Comparison of ENCODE assay signal across 8 mouse cellular contexts in the genomic region with DNA sequence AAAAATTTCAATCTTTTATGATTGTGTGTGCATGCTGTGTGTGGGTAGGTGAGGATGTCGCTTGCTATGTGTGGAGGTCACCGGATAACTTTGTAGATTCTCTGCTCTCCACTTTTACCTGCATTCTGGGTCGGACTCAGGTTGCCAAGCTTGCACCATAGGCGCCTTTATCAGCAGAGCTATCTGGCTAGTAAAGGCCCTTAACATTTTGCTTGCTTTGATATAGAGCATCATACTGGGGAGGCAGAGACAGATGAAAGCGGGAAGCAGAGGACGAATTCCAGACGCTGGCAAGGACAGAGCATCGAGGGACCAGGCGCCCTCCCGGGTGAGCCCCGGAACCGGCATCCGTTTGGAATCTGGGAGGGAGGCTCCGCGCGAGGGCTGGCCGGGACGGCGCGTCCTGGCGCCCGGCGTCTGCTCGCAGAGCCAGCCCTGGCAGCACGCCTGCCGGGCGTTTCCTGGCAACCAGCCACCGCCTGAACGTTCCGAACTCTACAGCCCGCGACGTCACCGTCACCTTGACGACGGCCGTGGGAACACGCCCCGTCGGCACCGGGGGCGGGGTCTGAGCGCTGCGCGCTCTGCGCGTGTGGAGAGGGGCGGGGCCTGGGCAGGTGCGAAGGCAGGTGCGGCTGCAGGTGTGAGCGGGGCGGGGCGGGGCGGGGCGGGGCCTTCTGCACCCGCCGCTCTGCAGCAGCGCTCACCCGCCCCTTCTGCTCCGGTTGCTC. TPM values are rescaled to one million over a fixed set of nuclear protein-coding genes. Genes with fewer than 3 reads are reported as not detected.
DNase-seq lines count a peak whose midpoint lies in the region; ATAC-seq and TF ChIP-seq lines count a peak whose summit lies in the region.

No protein-coding gene starts in this region.

- H3K4me1 ChIP-seq in embryonic facial prominence, embryonic 13.5 days: peaks cover 12% of the 10 kb centered on the region
- H3K4me1 ChIP-seq in heart, adult 2 months (ENCODE audit: control insufficient read depth, insufficient read depth, low read length): peaks cover 2% of the 10 kb centered on the region
- peaks cover 4% of the 10 kb centered on the region; the same call in 1 of the 2 replicates for H3K4me1 ChIP-seq in kidney, adult 2 months (ENCODE audit: control insufficient read depth, insufficient read depth, low read length)
- H3K4me1 ChIP-seq in limb, embryonic 11.5 days (ENCODE audit: control insufficient read depth, insufficient read depth, low read length): no peaks in the 10 kb centered on the region
- H3K4me1 ChIP-seq in midbrain, embryonic 14.5 days (ENCODE audit: control insufficient read depth, insufficient read depth, low read length): 0 out of 2 replicates have a peak, but pooled peaks cover 2% of the 10 kb centered on the region

- H3K9ac ChIP-seq in embryonic facial prominence, embryonic 13.5 days: peak overlapping the region; percentile 60
- H3K9ac ChIP-seq in heart, adult 2 months (ENCODE audit: low read depth, low read length): 0 out of 2 replicates have a peak overlapping the region, but pooled peaks have one; percentile 39
- H3K9ac ChIP-seq in limb, embryonic 11.5 days (ENCODE audit: low read length): 0 out of 2 replicates have a peak overlapping the region, but pooled peaks have one; percentile 35
- H3K9ac ChIP-seq in midbrain, embryonic 14.5 days (replicated peaks; ENCODE audit: low read length): peak overlapping the region; percentile 53

- DNase-seq in 3T3-L1 (ENCODE audit: low read depth, low spot score): peak; percentile 85
- peak; percentile 95 to 99 for DNase-seq in adrenal gland, postnatal 4 days (ENCODE audit: low spot score in 2 of 2)
- peak; percentile 98 to 100 for DNase-seq in heart, adult 2 months
- peak; percentile 99 for DNase-seq in kidney, adult 2 months
- peak; percentile 94 for DNase-seq in limb, embryonic 11.5 days (ENCODE audit: low spot score)
- peak; percentile 99 for DNase-seq in midbrain, embryonic 14.5 days
- peak; percentile 86 for DNase-seq in spleen, adult 12 weeks (ENCODE audit: low spot score)

- peak; percentile 94 for TF ChIP-seq EP300 in heart, adult 2 months (IDR thresholded peaks at IDR 0.05; ENCODE audit: insufficient read depth, low read depth, low read length)

- H3K9me3 ChIP-seq in embryonic facial prominence, embryonic 13.5 days: no peaks in the 10 kb centered on the region
- no peaks in the 10 kb centered on the region for H3K9me3 ChIP-seq in limb, embryonic 11.5 days (ENCODE audit: control insufficient read depth, low read length)
- H3K9me3 ChIP-seq in midbrain, embryonic 14.5 days (ENCODE audit: control insufficient read depth, low read length): no peaks in the 10 kb centered on the region

- H3K27ac ChIP-seq in embryonic facial prominence, embryonic 13.5 days: peak overlapping the region; percentile 80
- peak overlapping the region; percentile 82 for H3K27ac ChIP-seq in heart, adult 2 months
- H3K27ac ChIP-seq in kidney, adult 2 months (ENCODE audit: insufficient read depth, low read depth, low read length): peak overlapping the region; percentile 79
- no peak overlapping the region for H3K27ac ChIP-seq in limb, embryonic 11.5 days (replicated peaks; ENCODE audit: low read depth, low read length)
- peak overlapping the region; percentile 86 for H3K27ac ChIP-seq in midbrain, embryonic 14.5 days (replicated peaks; ENCODE audit: low read depth, low read length)

- no peak for TF ChIP-seq CTCF in heart, adult 2 months (IDR thresholded peaks at IDR 0.05)
- TF ChIP-seq CTCF in kidney, adult 2 months (conservative IDR thresholded peaks at IDR 0.05; ENCODE audit: insufficient read depth, insufficient read length, low read depth, low read length): no peak

- WGBS in embryonic facial prominence, embryonic 13.5 days: 2% methylated on average over 53 of the region's 60 CpGs
- WGBS in heart, adult 2 months: 2% methylated on average over 60 of the region's 60 CpGs
- 3% methylated on average over 59 of the region's 60 CpGs for WGBS in kidney, adult 2 months
- 2% methylated on average over 59 of the region's 60 CpGs for WGBS in limb, embryonic 11.5 days
- WGBS in midbrain, embryonic 14.5 days: 2% methylated on average over 56 of the region's 60 CpGs

- peak; percentile 86 for ATAC-seq in embryonic facial prominence, embryonic 13.5 days (ENCODE audit: insufficient number of reproducible peaks, insufficient read depth, low FRiP score, low TSS enrichment, low read depth)
- peak; percentile 89 for ATAC-seq in limb, embryonic 11.5 days (ENCODE audit: insufficient number of reproducible peaks, low FRiP score, low TSS enrichment, low read depth)
- ATAC-seq in midbrain, embryonic 14.5 days (ENCODE audit: low FRiP score, low TSS enrichment): peak; percentile 95

- H3K79me2 ChIP-seq in heart, adult 2 months (replicated peaks; ENCODE audit: control insufficient read depth, insufficient read depth, low read length): no peaks in the 10 kb centered on the region

- intact Hi-C loops in heart, adult 2 months (cut with DNase I): loop anchor here (1.0 kb wide), 1 partner anchor 30 kb away; no protein-coding TSS in a partner anchor

- H3K4me3 ChIP-seq in embryonic facial prominence, embryonic 13.5 days: peak overlapping the region; percentile 44
- peak overlapping the region; percentile 54 for H3K4me3 ChIP-seq in heart, adult 2 months
- H3K4me3 ChIP-seq in kidney, adult 2 months (ENCODE audit: insufficient read depth, low read depth, low read length): peak overlapping the region; percentile 31
- H3K4me3 ChIP-seq in limb, embryonic 11.5 days (ENCODE audit: low read depth, low read length): peak overlapping the region; percentile 32
- peak overlapping the region; percentile 46 for H3K4me3 ChIP-seq in midbrain, embryonic 14.5 days (replicated peaks; ENCODE audit: low read depth, low read length)

- H3K4me2 ChIP-seq in embryonic facial prominence, embryonic 13.5 days: peak overlapping the region; percentile 81
- H3K4me2 ChIP-seq in limb, embryonic 11.5 days (ENCODE audit: low read depth, severe bottlenecking): peak overlapping the region; percentile 77
- peak overlapping the region; percentile 83 for H3K4me2 ChIP-seq in midbrain, embryonic 14.5 days (ENCODE audit: low read length)

- no peaks in the 10 kb centered on the region for H3K27me3 ChIP-seq in embryonic facial prominence, embryonic 13.5 days
- H3K27me3 ChIP-seq in heart, adult 2 months (ENCODE audit: control insufficient read depth, insufficient read depth, low read length): no peaks in the 10 kb centered on the region
- H3K27me3 ChIP-seq in kidney, adult 2 months (replicated peaks; ENCODE audit: control insufficient read depth, insufficient read depth, low read length): no peaks in the 10 kb centered on the region
- no peaks in the 10 kb centered on the region for H3K27me3 ChIP-seq in limb, embryonic 11.5 days (ENCODE audit: control insufficient read depth, insufficient read depth, low read length)
- H3K27me3 ChIP-seq in midbrain, embryonic 14.5 days (ENCODE audit: control insufficient read depth, insufficient read depth, low read length): no peaks in the 10 kb centered on the region

- TF ChIP-seq POLR2A in heart, adult 2 months (IDR thresholded peaks at IDR 0.05; ENCODE audit: insufficient read depth, low read depth, low read length): no peak
- no peak for TF ChIP-seq POLR2A in kidney, adult 2 months (IDR thresholded peaks at IDR 0.05; ENCODE audit: low read depth, low read length)

- H3K36me3 ChIP-seq in embryonic facial prominence, embryonic 13.5 days: no peaks in the 10 kb centered on the region
- peaks cover 4% of the 10 kb centered on the region; the same call in 1 of the 2 replicates for H3K36me3 ChIP-seq in heart, adult 2 months (ENCODE audit: control insufficient read depth, insufficient read depth, low read length)
- H3K36me3 ChIP-seq in kidney, adult 2 months (ENCODE audit: control insufficient read depth, insufficient read depth, low read length): no peaks in the 10 kb centered on the region
- H3K36me3 ChIP-seq in limb, embryonic 11.5 days (ENCODE audit: control insufficient read depth, insufficient read depth, low read length): no peaks in the 10 kb centered on the region
- H3K36me3 ChIP-seq in midbrain, embryonic 14.5 days (ENCODE audit: control insufficient read depth, insufficient read depth, low read length): no peaks in the 10 kb centered on the region

RNA-seq across cellular contexts. Expression of gene Xirp1, which starts 12.5 kb away (rescaled TPM):
- total RNA-seq in adrenal gland, postnatal 4 days (2021): 1 to 10 TPM; 2.2 to 5.6 TPM
- 0.14 and 0.22 TPM in 2 replicates for polyA plus RNA-seq in embryonic facial prominence, embryonic 13.5 days (2015; fragmentation: Nextera tagmentation; extraction: Ambion mirVana)
- 100 to 1,000 TPM; 118 to 133 TPM for total RNA-seq in heart, adult 2 months (2021)
- 55.5 and 72.8 TPM in 2 replicates for polyA plus RNA-seq in heart, adult 2 months (2012; rRNA removed)
- 0.18 and 0.94 TPM in 2 replicates for polyA plus RNA-seq in kidney, adult 2 months (2012; rRNA removed)
- not detected in 2 replicates for polyA plus RNA-seq in limb, embryonic 11.5 days (2014; fragmentation: Nextera tagmentation; extraction: Ambion mirVana)
- not detected in 2 replicates for polyA plus RNA-seq in midbrain, embryonic 14.5 days (2014; fragmentation: Nextera tagmentation; extraction: Ambion mirVana)

RNA-seq across cellular contexts. Expression of gene Csrnp1, which starts 26.5 kb away (rescaled TPM):
- total RNA-seq in adrenal gland, postnatal 4 days (2021): 10 to 100 TPM; 18.0 to 18.1 TPM
- polyA plus RNA-seq in embryonic facial prominence, embryonic 13.5 days (2015; fragmentation: Nextera tagmentation; extraction: Ambion mirVana): 3.3 and 4.5 TPM in 2 replicates
- 10 to 100 TPM; 21.1 to 21.6 TPM for total RNA-seq in heart, adult 2 months (2021)
- polyA plus RNA-seq in heart, adult 2 months (2012; rRNA removed): 23.6 and 28.7 TPM in 2 replicates
- polyA plus RNA-seq in kidney, adult 2 months (2012; rRNA removed): 14.8 and 24.2 TPM in 2 replicates
- 1.5 and 1.6 TPM in 2 replicates for polyA plus RNA-seq in limb, embryonic 11.5 days (2014; fragmentation: Nextera tagmentation; extraction: Ambion mirVana)
- polyA plus RNA-seq in midbrain, embryonic 14.5 days (2014; fragmentation: Nextera tagmentation; extraction: Ambion mirVana): 0.67 and 2.2 TPM in 2 replicates

RNA-seq across cellular contexts. Expression of gene Cx3cr1, which starts 58.7 kb away (rescaled TPM):
- 1 to 10 TPM; 7.2 TPM for total RNA-seq in adrenal gland, postnatal 4 days (2021)
- 8.9 and 9.6 TPM in 2 replicates for polyA plus RNA-seq in embryonic facial prominence, embryonic 13.5 days (2015; fragmentation: Nextera tagmentation; extraction: Ambion mirVana)
- total RNA-seq in heart, adult 2 months (2021): 1 to 10 TPM; 1.2 to 3.7 TPM
- polyA plus RNA-seq in heart, adult 2 months (2012; rRNA removed): 4.4 and 6.4 TPM in 2 replicates
- 5.5 and 6.1 TPM in 2 replicates for polyA plus RNA-seq in kidney, adult 2 months (2012; rRNA removed)
- 2.5 and 3.0 TPM in 2 replicates for polyA plus RNA-seq in limb, embryonic 11.5 days (2014; fragmentation: Nextera tagmentation; extraction: Ambion mirVana)
- 3.4 and 5.0 TPM in 2 replicates for polyA plus RNA-seq in midbrain, embryonic 14.5 days (2014; fragmentation: Nextera tagmentation; extraction: Ambion mirVana)

Comparison
In these comparisons a context has a peak if more than half of its experiments do, and no peak if none do; other contexts are left out.
1. RNA of gene Xirp1, which starts 12.5 kb away (polyA plus RNA-seq): 55.5 to 72.8 TPM in heart, adult 2 months; 0.18 to 0.94 TPM in kidney, adult 2 months, 0.14 to 0.22 TPM in embryonic facial prominence, embryonic 13.5 days, not detected in limb, embryonic 11.5 days and not detected in midbrain, embryonic 14.5 days; every median in the first group is over 10 times any median in the second.
2. Peak in every context shown above with its lines, with median percentiles within 50 percentile points of each other: DNase-seq, ATAC-seq, H3K4me2 ChIP-seq, H3K4me3 ChIP-seq and H3K9ac ChIP-seq.